In the genomic region with DNA sequence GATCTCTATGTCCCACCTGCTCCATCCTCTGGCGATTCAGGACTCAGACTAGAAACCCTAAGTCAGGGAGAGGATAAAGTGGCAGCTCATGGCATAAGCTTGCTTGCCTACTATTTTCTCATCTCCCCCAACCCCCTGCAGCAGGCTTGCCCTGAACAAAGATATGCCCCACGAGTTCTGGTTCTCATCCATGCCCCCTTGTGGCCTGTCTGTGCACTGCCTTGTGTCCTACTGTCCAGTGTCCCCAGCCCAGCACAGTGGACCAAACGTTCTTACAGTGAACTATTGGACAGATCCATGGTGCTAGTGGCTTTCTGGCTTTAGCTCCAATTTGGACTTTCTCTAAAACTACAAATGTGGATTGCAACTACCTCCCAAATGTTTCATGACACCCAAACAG, we compare ENCODE assay signal across 8 mouse cellular contexts. TPM values are rescaled to one million over a fixed set of nuclear protein-coding genes. Genes with fewer than 3 reads are reported as not detected.
A peak's percentile ranks its signal among the peaks of the same experiment; 100 is the strongest.
DNase-seq lines count a peak whose midpoint lies in the region; ATAC-seq and TF ChIP-seq lines count a peak whose summit lies in the region.
"Had no signal": no experiment of that assay in that cellular context is flagged by ENCODE, and none has a peak within 500 bp of the region (broad histone marks: within the 10 kb centered on the region; RNA-seq: fewer than 3 reads in every experiment).

No protein-coding gene starts in this region.

- H3K27ac ChIP-seq in left cerebral cortex, adult 2 months = no peak overlapping the region
- H3K27ac ChIP-seq in ES-E14 (ENCODE audit: insufficient read depth, low read depth, low read length, poor library complexity, severe bottlenecking) = no peak overlapping the region
- no peak overlapping the region for H3K27ac ChIP-seq in heart, postnatal 0 days (ENCODE audit: low read depth)
- H3K27ac ChIP-seq in small intestine, adult 2 months (ENCODE audit: insufficient read depth, low read depth, low read length) = no peak overlapping the region
- H3K27ac ChIP-seq: liver, embryonic 15.5 days had no signal

- in situ Hi-C loops in ES-E14 (cut with MboI; ENCODE audit: low sequenced_read_pairs in 2 of 2, unreplicated experiment in 2 of 2) = loop anchor here in 1 of 2 experiments (5.0 kb wide), 1 partner anchor 86 kb away; no protein-coding TSS in a partner anchor

- intact Hi-C loops in left cerebral cortex, adult 2 months (cut with DNase I) = no loop called here
- intact Hi-C loops in left cerebral cortex, postnatal 14 days (cut with DNase I) = no loop called here

- no peaks in the 10 kb centered on the region for H3K27me3 ChIP-seq in heart, postnatal 0 days (ENCODE audit: control insufficient read depth, insufficient read depth, low read length)
- H3K27me3 ChIP-seq in small intestine, adult 2 months (ENCODE audit: control insufficient read depth, insufficient read depth, low read length) = no peaks in the 10 kb centered on the region
- H3K27me3 ChIP-seq: liver, embryonic 15.5 days had no signal

- no peak for TF ChIP-seq EP300 in heart, postnatal 0 days (IDR thresholded peaks at IDR 0.05; ENCODE audit: low read depth)

- ATAC-seq in heart, postnatal 0 days (ENCODE audit: insufficient read depth, low read depth) = no peak

- H3K4me3 ChIP-seq in left cerebral cortex, adult 2 months = no peak overlapping the region
- no peak overlapping the region for H3K4me3 ChIP-seq in ES-E14 (ENCODE audit: insufficient read depth in 1 of 2, low read depth in 1 of 2, low read length in 2 of 2, poor library complexity in 1 of 2, severe bottlenecking in 1 of 2)
- no peak overlapping the region for H3K4me3 ChIP-seq in heart, postnatal 0 days (ENCODE audit: low read depth, low read length)
- H3K4me3 ChIP-seq in small intestine, adult 2 months (ENCODE audit: low read depth, low read length) = no peak overlapping the region
- H3K4me3 ChIP-seq: liver, embryonic 15.5 days had no signal

- no peak overlapping the region for H3K4me2 ChIP-seq in heart, postnatal 0 days (ENCODE audit: low read depth, low read length)
- H3K4me2 ChIP-seq: liver, embryonic 15.5 days had no signal

- no peak for DNase-seq in left cerebral cortex, adult 2 months (ENCODE audit: extremely low spot score in 1 of 2, low spot score in 2 of 2)
- no peak for DNase-seq in left cerebral cortex, postnatal 14 days (ENCODE audit: low spot score in 2 of 2)
- peak; percentile 15 for DNase-seq in ES-E14 (ENCODE audit: low read depth, low spot score)
- DNase-seq in adrenal gland, postnatal 14 days = peak; percentile 68
- DNase-seq in heart, postnatal 0 days (ENCODE audit: low spot score) = no peak
- DNase-seq in right cerebral cortex, postnatal 36 days (ENCODE audit: low spot score in 2 of 2) = no peak

- TF ChIP-seq CTCF in left cerebral cortex, adult 2 months (IDR thresholded peaks at IDR 0.05) = peak; percentile 64
- TF ChIP-seq CTCF in heart, postnatal 0 days (IDR thresholded peaks at IDR 0.05; ENCODE audit: low read depth) = peak; percentile 62
- TF ChIP-seq CTCF in small intestine, adult 2 months (IDR thresholded peaks at IDR 0.05; ENCODE audit: extremely low read depth, insufficient read length, insufficient replicate concordance, low read depth, low read length) = peak; percentile 62; the same call in 1 of the 2 replicates

- H3K4me1 ChIP-seq in ES-E14 (ENCODE audit: control insufficient read depth in 2 of 2, insufficient read depth in 2 of 2, low read length in 2 of 2, poor library complexity in 1 of 2) = no peaks in the 10 kb centered on the region
- no peaks in the 10 kb centered on the region for H3K4me1 ChIP-seq in heart, postnatal 0 days (ENCODE audit: control insufficient read depth, insufficient read depth)
- no peaks in the 10 kb centered on the region for H3K4me1 ChIP-seq in small intestine, adult 2 months (ENCODE audit: control insufficient read depth, insufficient read depth, insufficient read length, low read length)
- H3K4me1 ChIP-seq: liver, embryonic 15.5 days had no signal

- H3K9ac ChIP-seq in ES-E14 (ENCODE audit: insufficient read depth, low read depth, low read length, poor library complexity, severe bottlenecking) = no peak overlapping the region
- no peak overlapping the region for H3K9ac ChIP-seq in heart, postnatal 0 days (replicated peaks; ENCODE audit: low read depth, low read length)
- H3K9ac ChIP-seq: liver, embryonic 15.5 days had no signal

- no peaks in the 10 kb centered on the region for H3K9me3 ChIP-seq in ES-E14 (ENCODE audit: control insufficient read depth, insufficient read depth, low read depth, low read length)
- H3K9me3 ChIP-seq in heart, postnatal 0 days (replicated peaks; ENCODE audit: control insufficient read depth, low read length) = no peaks in the 10 kb centered on the region
- H3K9me3 ChIP-seq: liver, embryonic 15.5 days had no signal

- H3K36me3 ChIP-seq in ES-E14 (ENCODE audit: control insufficient read depth, insufficient read depth, low read length, poor library complexity, severe bottlenecking) = no peaks in the 10 kb centered on the region
- H3K36me3 ChIP-seq in heart, postnatal 0 days (replicated peaks; ENCODE audit: control insufficient read depth, insufficient read depth, low read length) = no peaks in the 10 kb centered on the region
- no peaks in the 10 kb centered on the region for H3K36me3 ChIP-seq in small intestine, adult 2 months (ENCODE audit: control insufficient read depth, insufficient read depth, low read length)
- H3K36me3 ChIP-seq: liver, embryonic 15.5 days had no signal

- TF ChIP-seq POLR2A in small intestine, adult 2 months (IDR thresholded peaks at IDR 0.05; ENCODE audit: low read depth, low read length) = no peak

- 51% methylated on average over 3 of the region's 3 CpGs for WGBS in heart, postnatal 0 days
- WGBS in small intestine, adult 2 months = 50% methylated on average over 3 of the region's 3 CpGs

TF ChIP-seq in ES-E14, 5 proteins besides CTCF, POLR2A, EP300 and RAD21:
- TF ChIP-seq ZC3H11A (IDR thresholded peaks at IDR 0.05; ENCODE audit: borderline replicate concordance, low read depth, low read length) (0 out of 2 replicates have a peak, but pooled peaks have one; percentile 24), CHD2 (IDR thresholded peaks at IDR 0.05; ENCODE audit: low read depth, low read length) (no peak), ZNF384 (IDR thresholded peaks at IDR 0.05; ENCODE audit: low read depth, low read length) (no peak)

RNA-seq across cellular contexts. Expression of a gene that starts 50.7 kb away (rescaled TPM):
- 1 to 10 TPM; 1.4 to 2.1 TPM for total RNA-seq in left cerebral cortex, adult 2 months (2021)
- total RNA-seq in left cerebral cortex, postnatal 14 days (2021) = 1 to 10 TPM; 1.2 to 1.6 TPM
- 27.0 and 47.6 TPM in 2 replicates for total RNA-seq in ES-E14 (2012; rRNA removed)
- 3.4 and 5.0 TPM in 2 replicates for total RNA-seq in adrenal gland, postnatal 14 days (2021)
- total RNA-seq in heart, postnatal 0 days (2014; rRNA removed; ENCODE audit: low replicate concordance) = 0.58 and 3.4 TPM in 2 replicates
- polyA plus RNA-seq in heart, postnatal 0 days (2015; fragmentation: Nextera tagmentation; extraction: Ambion mirVana) = 2.6 TPM in 2 replicates
- 0.06 and 0.18 TPM in 2 replicates for polyA plus RNA-seq in small intestine, adult 2 months (2012; rRNA removed)

Comparison
In these comparisons a context has a peak if more than half of its experiments do, and no peak if none do; other contexts are left out.
1. DNase-seq: peak in ES-E14 (single experiment) and adrenal gland, postnatal 14 days (single experiment); none in left cerebral cortex, adult 2 months (0 of 2), left cerebral cortex, postnatal 14 days (0 of 2), heart, postnatal 0 days (single experiment) and right cerebral cortex, postnatal 36 days (0 of 2).
2. Peak in every context shown above with its lines, with median percentiles within 50 percentile points of each other: CTCF ChIP-seq.